Mouse (Mus musculus) adrenal gland, postnatal 14 days (tissue): ENCODE measurements around the gene 1700012B07Rik. TPM values are rescaled to one million over a fixed set of nuclear protein-coding genes. Genes with fewer than 3 reads are reported as not detected.

ENCODE experiments used
- DNase-seq: peaks from one replicate; pipeline ENCODE4 v3.0.0; 2021; ENCODE audit warnings: mixed read lengths
- total RNA-seq: library from RNA; stranded (reverse); gene quantifications from 2 replicates; pipeline ENCODE4 v1.2.3, GENCODE M21; 2021

1700012B07Rik gene
- total RNA-seq, 1 experiment from 2014 or later = not detected

- DNase-seq = no peak
Observed at GRCm38 (mm10) chr11:109846343-109846742, 18.5 kb upstream of the 1700012B07Rik start.

DNA sequence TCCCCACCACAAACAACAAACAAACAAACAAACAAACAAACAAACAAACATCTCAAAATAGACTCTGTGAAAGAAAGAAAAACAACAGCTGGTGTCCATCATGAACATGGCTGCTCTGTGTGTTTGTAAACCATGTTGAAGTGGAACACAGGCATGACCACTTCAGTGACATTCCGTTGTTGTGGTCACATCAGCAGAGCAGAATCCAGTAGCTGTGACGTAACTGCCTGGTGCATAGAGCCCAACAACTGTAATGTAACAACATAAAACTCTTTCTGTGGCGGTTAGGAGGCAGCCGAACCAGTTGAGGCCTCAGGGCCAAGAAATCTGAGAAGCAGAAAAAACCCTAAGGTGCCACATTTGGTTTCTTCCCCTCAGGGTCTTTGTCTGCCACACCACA, 17.8 kb upstream of the 1700012B07Rik start:
- no peak for DNase-seq

DNA sequence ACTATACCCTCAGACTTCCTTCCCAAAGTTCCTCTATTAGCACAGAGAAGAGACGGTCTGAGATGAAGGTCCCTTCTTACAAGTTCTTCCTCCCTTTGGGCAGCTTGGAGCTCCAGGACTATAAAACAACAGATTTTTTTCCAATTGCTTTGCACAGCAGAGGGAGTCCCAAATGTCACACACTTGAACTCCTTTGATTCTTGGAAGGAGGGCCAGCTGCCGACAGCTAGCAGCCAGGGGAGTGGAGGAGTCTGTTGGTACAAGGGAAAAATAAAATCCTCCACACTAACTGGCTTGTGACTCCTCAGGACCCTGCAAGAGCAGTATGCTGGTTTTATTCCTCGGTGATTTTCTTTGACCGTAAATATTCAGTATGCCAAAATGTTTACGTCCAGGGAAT, 16.6 kb upstream of the 1700012B07Rik start:
- DNase-seq = no peak

DNA sequence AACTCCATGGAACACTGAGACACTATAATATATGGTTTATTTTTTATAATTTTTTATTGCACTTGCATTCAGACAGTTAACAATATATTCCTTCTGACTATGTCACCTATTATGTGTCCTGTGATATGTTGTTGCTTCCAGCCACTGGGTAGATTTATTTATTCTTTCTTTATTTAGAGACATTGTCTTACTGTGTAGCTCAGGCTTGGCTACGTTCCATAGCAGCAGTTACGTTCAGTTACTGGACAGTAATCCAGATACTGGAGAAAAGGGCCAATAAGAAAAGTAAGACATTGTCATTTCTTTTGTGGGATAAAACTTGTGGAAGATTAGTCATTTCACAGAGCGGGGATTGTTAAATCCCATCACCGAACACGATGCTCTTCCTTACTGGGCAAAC, 2.5 kb upstream of the 1700012B07Rik start:
- DNase-seq = no peak

DNA sequence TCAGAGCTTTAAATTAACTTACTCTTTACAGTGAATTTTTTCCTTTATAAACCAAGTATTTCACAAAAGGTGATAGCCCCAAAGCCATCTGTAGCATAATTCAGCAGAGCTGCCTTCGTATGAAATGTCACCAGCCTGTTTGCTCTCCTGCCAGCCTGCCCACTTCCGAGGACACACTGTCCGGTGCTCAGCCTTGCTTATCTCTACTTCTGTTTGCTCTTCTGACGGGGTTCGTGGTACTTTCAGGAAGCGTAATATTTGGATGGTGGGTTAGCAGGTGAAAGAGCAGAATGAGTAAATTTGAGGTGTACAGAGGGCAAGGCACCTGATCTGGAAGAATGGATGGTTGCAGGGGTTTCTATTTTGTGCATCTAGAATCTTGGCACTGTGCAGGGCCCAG, 5.6 kb downstream of the 1700012B07Rik start:
- DNase-seq = no peak

GRCm38 (mm10) chr11:109817405-109817804, 10.4 kb downstream of the 1700012B07Rik start:
- DNase-seq = no peak

GRCm38 (mm10) chr11:109816911-109817310, 10.9 kb downstream of the 1700012B07Rik start:
- DNase-seq = no peak

DNA sequence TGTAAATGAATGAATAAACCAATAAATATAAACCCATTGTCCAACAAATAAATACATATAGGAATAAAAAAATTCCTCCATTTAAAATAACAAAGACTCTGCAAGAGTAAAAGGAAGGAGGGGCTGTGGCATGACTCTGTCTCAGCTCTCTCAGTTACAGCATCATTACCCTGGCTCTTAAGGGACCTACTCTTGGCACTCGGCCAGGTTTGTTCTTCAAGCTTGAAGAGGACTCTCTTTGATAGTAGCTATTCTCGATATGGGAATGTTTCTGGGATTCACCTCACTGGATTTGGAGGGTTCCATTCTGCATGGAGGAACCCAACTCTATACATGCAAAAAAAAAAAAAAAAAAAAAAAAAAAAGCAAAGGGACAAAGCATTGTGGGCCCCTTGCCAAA, 16.1 kb downstream of the 1700012B07Rik start:
- DNase-seq = peak; percentile 51

DNA sequence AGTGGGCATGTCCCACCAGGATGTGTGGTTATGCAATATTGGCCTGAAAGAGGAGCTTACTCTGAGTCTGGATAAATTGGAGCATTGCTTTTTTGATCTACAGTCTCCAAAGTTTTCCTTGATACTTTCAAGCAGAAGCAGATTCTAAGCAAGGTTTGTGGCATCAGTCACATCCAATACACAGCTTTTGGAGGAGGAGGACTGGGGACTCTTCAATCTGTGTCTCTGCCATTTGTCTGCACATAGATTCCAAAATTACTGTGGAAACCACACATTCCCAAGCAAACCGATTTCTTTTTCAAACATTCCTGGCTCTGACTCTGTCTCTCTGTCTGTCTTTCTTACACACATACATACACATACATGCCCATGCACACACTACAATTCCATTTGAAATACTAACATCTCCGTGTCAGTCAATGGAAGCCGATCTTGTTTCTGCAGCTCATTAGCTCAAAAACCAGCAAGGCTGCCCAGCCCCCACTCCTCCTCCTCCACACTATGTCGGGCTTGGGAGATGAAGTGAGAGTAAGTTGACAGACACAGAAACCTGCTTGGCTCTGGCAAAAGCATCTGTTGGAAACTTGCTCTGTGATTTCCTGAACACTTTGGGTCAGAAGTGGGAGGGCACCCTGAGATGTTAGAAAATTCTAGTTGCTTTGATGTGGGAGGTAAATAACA, 18.5 kb downstream of the 1700012B07Rik start:
- no peak for DNase-seq

GRCm38 (mm10) chr11:109801515-109801914, 26.3 kb downstream of the 1700012B07Rik start:
- DNase-seq = no peak

- DNase-seq = no peak
Observed at GRCm38 (mm10) chr11:109797531-109797930, 30.3 kb downstream of the 1700012B07Rik start.

GRCm38 (mm10) chr11:109795536-109795935, 32.3 kb downstream of the 1700012B07Rik start:
- no peak for DNase-seq

DNA sequence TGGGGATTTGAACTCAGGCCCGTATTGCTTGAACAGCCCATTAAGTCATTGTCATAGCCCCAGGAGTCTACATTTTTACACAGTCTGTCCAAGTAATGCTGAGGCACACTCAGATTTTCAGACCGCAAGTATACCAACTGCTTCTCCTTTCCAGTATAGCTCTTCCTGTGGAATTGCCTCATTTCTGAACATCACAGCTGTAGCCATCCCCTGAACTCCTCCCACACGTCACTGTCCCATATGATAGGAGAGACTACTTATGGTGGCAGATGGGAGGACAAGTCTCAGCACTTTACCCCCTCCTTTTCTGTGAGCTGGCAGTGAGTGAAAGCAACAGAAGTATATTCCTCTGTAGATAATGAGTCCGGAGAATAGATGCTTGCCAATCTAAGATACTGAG, 34.3 kb downstream of the 1700012B07Rik start:
- DNase-seq = no peak

DNA sequence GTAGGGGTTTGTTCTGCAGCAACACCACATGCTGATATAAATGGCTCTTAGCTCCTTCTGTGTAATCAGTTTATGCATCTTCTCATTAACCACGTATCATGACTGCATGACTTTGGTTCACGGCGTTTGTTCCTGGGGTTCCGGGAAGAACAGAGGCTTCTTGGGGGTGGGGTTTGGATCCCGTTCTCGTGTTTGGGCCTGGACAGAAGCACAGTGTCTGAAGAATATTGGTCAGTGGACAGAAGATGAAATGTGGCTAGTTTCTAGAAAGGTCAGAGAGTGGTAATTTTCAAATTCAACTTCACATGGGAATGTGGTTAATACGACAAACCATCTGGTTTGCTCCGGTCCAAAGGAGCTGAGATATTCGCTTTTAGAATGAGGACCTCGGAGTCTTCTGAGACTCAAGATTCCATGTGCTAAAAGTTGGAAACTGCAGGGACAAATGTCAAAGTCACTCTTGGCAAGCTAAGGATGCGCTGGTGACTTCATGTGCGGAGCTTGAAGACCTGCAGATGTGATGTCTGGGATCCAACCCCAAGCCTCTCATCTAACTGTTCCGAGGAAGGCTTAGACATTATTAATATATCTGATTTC, 35.3 kb downstream of the 1700012B07Rik start:
- no peak for DNase-seq

DNA sequence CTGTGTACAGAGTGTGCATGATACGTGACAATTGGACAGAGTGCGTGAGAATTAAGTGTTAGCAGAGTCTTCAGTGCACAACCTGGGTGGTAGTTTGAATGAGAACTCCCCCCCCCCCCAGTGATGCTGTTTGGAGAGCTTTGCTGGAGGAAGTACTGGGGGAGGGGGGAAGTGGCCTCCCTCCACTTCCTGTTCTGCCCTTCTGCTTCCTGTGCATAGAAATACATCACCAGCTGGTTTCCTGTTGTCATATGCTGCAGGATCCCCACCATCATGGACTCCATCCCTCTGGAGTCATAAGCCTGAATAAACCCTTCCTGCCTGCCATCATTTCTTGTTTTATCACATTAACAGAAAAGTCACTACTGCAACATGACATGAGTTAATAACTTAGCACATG, 35.9 kb downstream of the 1700012B07Rik start:
- DNase-seq = no peak

DNA sequence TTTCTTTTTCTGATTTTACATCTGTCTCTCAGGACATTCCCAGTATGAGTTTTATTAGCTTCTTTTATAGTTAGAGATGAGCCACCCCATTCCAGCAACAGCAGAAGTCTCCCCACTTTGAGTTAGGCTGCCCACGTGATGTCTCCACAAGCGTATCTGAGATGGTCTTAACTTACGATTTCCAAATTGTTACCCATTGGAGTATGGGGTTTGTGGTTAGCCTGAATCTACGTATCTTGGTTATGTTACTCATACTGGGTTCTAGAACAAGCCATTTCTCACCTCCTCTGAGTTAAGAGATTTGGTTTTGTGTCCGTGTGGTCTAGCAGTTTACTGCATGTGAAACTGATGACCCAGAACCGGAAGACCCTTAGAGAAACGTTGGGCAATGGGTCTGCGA, 37.6 kb downstream of the 1700012B07Rik start:
- no peak for DNase-seq

GRCm38 (mm10) chr11:109785392-109785791, 42.5 kb downstream of the 1700012B07Rik start:
- no peak for DNase-seq

DNA sequence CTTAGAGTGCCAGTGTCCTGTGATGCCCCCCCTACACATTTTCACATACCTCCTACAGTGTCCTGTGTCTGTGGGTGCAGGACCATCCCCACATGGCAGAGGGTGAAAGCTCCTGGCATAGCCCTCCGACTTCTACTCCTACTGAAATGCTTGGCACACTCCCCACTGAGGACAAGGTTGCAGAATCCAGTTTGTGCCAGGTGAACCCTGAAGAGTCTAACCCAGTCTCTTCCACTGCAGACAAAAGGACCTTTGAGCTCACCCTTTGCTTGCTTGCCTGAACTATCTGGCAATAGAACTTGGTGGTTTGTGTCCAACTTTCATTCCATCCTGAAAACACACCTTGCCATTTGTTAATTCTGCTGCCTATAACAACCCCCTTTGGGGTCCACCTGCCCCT, 56.5 kb downstream of the 1700012B07Rik start:
- DNase-seq = no peak

DNA sequence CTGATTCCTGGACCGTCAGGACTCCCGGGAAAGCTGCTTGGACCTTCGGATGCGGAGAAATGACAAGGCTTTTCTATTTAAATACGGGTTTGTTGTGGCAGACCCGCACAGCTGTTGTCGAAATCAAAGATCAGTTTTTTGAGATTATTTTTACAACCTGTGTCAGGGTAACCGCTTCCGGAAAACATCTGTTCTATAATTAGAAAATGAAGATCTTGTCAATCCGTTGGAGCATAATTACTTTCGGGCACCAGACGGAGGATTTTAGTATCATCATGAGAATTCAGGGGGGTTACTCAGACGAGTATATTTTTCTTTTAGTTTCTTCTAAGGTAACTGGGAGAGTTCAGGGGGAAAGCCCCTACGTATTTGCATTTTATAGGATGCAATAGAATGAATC, 57.7 kb downstream of the 1700012B07Rik start:
- no peak for DNase-seq

- no peak for DNase-seq
Observed at GRCm38 (mm10) chr11:109769091-109769490, 58.8 kb downstream of the 1700012B07Rik start.

DNA sequence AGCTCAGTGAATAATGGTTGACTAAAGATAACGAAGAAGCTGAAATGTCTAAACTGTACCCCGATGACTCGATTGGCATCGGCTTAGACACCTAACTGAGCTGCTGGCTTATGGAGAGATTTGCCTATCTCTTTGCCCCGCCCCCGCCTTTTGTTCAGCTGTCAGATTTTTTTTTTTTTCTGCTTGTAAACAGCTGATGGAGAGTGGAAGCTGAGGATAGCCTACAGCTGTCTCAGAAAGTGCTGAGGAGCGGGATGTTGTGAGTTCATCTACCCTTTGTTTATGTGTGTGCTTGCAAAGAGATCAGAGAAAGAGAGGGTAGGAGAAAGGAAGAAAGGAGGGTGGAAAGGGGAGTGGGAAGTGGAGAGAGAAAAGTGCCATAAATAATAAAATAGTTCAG, 67.8 kb downstream of the 1700012B07Rik start:
- DNase-seq = no peak

- DNase-seq = peak; percentile 46
Observed at GRCm38 (mm10) chr11:109758616-109759215, 69.1 kb downstream of the 1700012B07Rik start.

- DNase-seq = peak; percentile 16
Observed at GRCm38 (mm10) chr11:109754105-109754602, 73.7 kb downstream of the 1700012B07Rik start.
